Mouse (Mus musculus) stomach, embryonic 15.5 days (tissue): ENCODE data around the gene Abcb10. TPM values are rescaled to one million over a fixed set of nuclear protein-coding genes. Genes with fewer than 3 reads are reported as not detected.

ENCODE experiments used
- ATAC-seq: fragments of 200-750 bp; cut with Nextera tagmentation; 2 replicates; pipeline ENCODE4 v1.8.0; 2017; ENCODE audit warnings: low read depth, moderate number of reproducible peaks, moderate TSS enrichment; ENCODE audit not compliant: insufficient read depth, low FRiP score
- H3K27ac ChIP-seq: fragments of 300-500 bp; sonication (generic); 2 replicates; pipeline ENCODE4 v1.5.1; 2015; ENCODE audit warnings: mild to moderate bottlenecking, inconsistent platforms
- H3K27me3 ChIP-seq: fragments of 300-500 bp; sonication (generic); replicated peaks from 2 replicates; pipeline ENCODE4 v1.6.1; 2015; ENCODE audit warnings: inconsistent platforms
- H3K36me3 ChIP-seq: fragments of 300-500 bp; sonication (generic); 2 replicates; pipeline ENCODE4 v1.6.1; 2015; ENCODE audit warnings: inconsistent platforms
- H3K4me1 ChIP-seq: fragments of 300-500 bp; sonication (generic); 2 replicates; pipeline ENCODE4 v1.6.1; 2015; ENCODE audit warnings: inconsistent platforms
- H3K4me2 ChIP-seq: fragments of 300-500 bp; sonication (generic); 2 replicates; pipeline ENCODE4 v1.6.1; 2015; ENCODE audit warnings: mild to moderate bottlenecking, inconsistent platforms
- H3K4me3 ChIP-seq: fragments of 300-500 bp; sonication (generic); replicated peaks from 2 replicates; pipeline ENCODE4 v1.5.1; 2015; ENCODE audit warnings: inconsistent platforms
- H3K9ac ChIP-seq: fragments of 300-500 bp; sonication (generic); 2 replicates; pipeline ENCODE4 v1.6.1; 2015; ENCODE audit warnings: inconsistent platforms
- H3K9me3 ChIP-seq: fragments of 300-500 bp; sonication (generic); 2 replicates; pipeline ENCODE4 v1.6.1; 2016; ENCODE audit warnings: inconsistent platforms
- WGBS: fragments of 180-500 bp; shearing (Covaris S2); methylation state at CpG from one replicate; pipeline ENCODE4 v1.1.7; 2015; 5-methylcytosine and 5-hydroxymethylcytosine counted together
- microRNA counts: library from miRNA; unstranded; fragments of <30 nt; microRNA quantifications from one replicate; lab custom pipeline; 2016
- microRNA-seq: library from miRNA; unstranded; fragments of <30 nt; microRNA quantifications from one replicate; pipeline ENCODE4, GENCODE M21; 2016
- polyA plus RNA-seq: library from polyadenylated mRNA; unstranded; fragments of >200 nt; fragmentation: Nextera tagmentation; extraction: Ambion mirVana; gene quantifications from 2 replicates; pipeline ENCODE4 v1.2.1, GENCODE M21; 2015

The Abcb10 gene
- polyA plus RNA-seq, 1 experiment from 2014 or later, result 30.6 TPM

DNA sequence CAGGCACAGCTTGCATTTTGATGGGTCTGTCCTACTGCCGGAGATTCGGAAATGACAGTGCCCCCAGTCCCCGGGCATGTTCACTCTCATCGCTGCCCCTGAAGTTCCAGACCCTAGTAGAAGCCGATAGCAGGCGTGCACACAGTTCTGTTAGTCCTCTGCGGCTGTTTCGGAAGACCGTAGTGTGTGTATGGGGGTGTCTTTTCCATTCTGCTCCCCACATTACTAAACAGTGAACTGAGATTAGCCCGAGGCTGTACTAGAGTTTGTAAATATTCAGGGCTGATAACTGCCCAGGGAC, 33.3 kb downstream of the Abcb10 start:
- H3K9me3 ChIP-seq, result no peaks in the 10 kb centered on the region
- peak overlapping the region; percentile 100 for H3K4me3 ChIP-seq
- H3K27me3 ChIP-seq, result no peaks in the 10 kb centered on the region
- 1% methylated on average over 10 of the region's 10 CpGs for WGBS
- no peak for ATAC-seq
- peaks cover 5% of the 10 kb centered on the region; the same call in 1 of the 2 replicates for H3K4me1 ChIP-seq
- H3K9ac ChIP-seq, result peak overlapping the region; percentile 92
- H3K4me2 ChIP-seq, result peak overlapping the region; percentile 83
- H3K36me3 ChIP-seq, result peaks cover 15% of the 10 kb centered on the region; the same call in 1 of the 2 replicates
- H3K27ac ChIP-seq, result peak overlapping the region; percentile 93

DNA sequence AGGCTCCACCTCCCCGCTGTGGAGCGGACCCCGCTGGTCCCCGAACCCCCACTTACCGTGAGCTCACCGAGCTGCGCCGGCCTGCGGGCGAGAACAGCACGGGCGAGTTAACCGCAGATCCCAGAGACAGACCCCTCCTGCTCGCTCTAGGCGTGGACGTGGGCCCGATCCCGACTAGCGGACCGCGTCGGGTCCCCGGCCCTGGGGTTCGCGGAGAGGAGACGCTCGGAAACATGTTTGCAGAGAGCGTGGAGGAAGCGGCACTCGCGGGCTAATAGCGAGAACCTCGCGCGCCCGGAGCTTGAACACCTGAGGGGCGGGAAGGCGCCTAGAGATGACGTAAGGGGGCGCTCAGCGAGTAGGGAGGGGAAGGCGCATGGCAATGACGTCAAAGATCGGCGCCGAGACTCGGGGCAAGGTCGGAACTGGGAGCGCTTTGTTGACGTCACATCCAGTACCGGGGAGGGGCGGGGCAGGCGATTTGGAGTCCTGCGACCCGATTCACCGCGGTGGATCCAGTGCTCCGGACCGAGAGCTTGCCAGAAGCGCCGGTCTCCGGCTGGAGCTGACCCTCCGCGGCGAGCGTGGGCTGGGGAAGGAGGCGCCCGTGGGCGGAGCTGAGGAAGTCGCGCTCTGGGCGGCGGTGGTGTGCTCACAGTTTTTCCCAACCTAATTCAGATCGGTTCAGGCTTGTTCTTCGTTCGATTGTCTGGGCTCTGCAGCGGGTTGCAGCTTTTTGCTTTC, 33.8 kb downstream of the Abcb10 start, which contains the start of gene Nup133:
TSS of gene Nup133 (minus strand) at position 324 of the 744 bp plus-strand sequence.
- under 1% methylated on average over 77 of the region's 77 CpGs for WGBS
- Histone ChIP-seq H3K4me3 (peak within 1 kb of the TSS; percentile 100), H3K27ac (peak within 1 kb of the TSS; percentile 93), H3K36me3 (peaks cover 10% of the 10 kb centered on the region), H3K27me3 (no peaks in the 10 kb centered on the region), H3K9ac (peak within 1 kb of the TSS; percentile 92), H3K9me3 (no peaks in the 10 kb centered on the region), H3K4me2 (peak within 1 kb of the TSS; percentile 83), H3K4me1 (peaks cover 5% of the 10 kb centered on the region; the same call in 1 of the 2 replicates)
- peak; percentile 77 for ATAC-seq

DNA sequence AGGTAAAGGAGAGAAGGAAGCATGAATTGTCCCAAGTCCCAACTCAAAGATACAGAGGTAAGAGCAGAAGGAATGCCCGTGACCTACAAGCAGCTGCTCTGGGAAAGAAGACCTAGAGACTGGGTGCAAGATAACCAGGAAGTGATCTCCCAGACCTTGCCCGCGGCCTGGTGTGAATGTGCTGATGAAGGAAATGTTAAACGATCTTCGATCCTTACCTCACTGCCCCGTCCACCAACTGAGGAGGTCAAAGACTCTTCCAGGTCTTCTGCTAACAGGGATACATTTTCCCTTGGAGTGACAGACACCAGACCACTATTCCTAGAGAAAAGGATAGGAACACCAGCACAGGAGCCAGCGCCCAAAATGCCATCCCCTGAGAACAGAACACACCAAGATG, 53.9 kb downstream of the Abcb10 start:
- no peaks in the 10 kb centered on the region for H3K27me3 ChIP-seq
- ATAC-seq, result no peak
- no peak overlapping the region for H3K9ac ChIP-seq
- H3K36me3 ChIP-seq, result peaks cover 56% of the 10 kb centered on the region
- no peaks in the 10 kb centered on the region for H3K4me1 ChIP-seq
- no peak overlapping the region for H3K4me2 ChIP-seq
- H3K4me3 ChIP-seq, result no peak overlapping the region
- no peaks in the 10 kb centered on the region for H3K9me3 ChIP-seq
- 90% methylated on average over 7 of the region's 7 CpGs for WGBS
- H3K27ac ChIP-seq, result no peak overlapping the region

DNA sequence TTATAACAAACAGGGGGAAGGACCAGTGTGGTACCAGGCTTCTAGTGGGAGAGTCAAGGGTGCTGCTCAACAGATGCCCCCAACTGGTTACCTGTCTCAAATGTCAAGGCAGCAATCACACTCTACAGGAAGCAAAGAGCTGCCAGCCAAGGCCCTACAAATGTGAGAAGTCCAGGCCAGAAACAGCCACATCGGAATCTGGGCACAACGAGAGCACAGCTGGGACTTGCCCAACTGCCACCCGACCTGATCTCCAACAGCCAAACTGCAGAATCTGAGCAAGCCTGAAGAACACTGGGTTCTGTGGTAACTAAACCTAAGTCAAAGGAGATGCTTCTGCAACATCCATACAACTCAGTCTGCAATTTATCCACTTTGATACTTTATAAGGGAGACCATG, 57.3 kb downstream of the Abcb10 start:
- H3K4me1 ChIP-seq, result no peaks in the 10 kb centered on the region
- no peaks in the 10 kb centered on the region for H3K27me3 ChIP-seq
- H3K9ac ChIP-seq, result no peak overlapping the region
- H3K4me3 ChIP-seq, result no peak overlapping the region
- H3K4me2 ChIP-seq, result no peak overlapping the region
- WGBS, result 91% methylated on average over 3 of the region's 3 CpGs
- ATAC-seq, result no peak
- H3K9me3 ChIP-seq, result no peaks in the 10 kb centered on the region
- H3K27ac ChIP-seq, result no peak overlapping the region
- H3K36me3 ChIP-seq, result peaks cover 61% of the 10 kb centered on the region

DNA sequence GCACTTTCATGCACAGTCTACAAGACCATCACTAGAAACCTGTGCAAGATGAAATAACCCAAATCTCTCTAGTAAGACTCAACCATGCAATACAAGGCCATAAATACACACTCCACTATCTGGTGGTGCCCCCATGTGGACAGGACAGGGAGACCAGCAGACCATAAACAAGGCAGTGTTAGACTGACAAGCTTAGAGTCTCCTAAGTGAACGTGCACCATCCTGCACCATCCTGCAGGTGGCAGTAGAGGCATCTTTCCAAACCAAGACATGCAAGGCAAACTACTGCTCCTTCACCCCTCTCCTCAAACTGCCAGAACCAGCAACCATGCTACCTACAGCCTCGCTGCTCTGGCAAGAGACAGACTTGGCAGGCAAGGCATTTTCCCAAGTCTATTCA, 58.2 kb downstream of the Abcb10 start:
- WGBS, result 20% methylated on average over 2 of the region's 2 CpGs
- H3K9ac ChIP-seq, result no peak overlapping the region
- no peaks in the 10 kb centered on the region for H3K4me1 ChIP-seq
- no peak overlapping the region for H3K4me3 ChIP-seq
- H3K27me3 ChIP-seq, result no peaks in the 10 kb centered on the region
- peaks cover 60% of the 10 kb centered on the region for H3K36me3 ChIP-seq
- H3K27ac ChIP-seq, result no peak overlapping the region
- no peaks in the 10 kb centered on the region for H3K9me3 ChIP-seq
- ATAC-seq, result no peak; the same call in 1 of the 2 replicates
- no peak overlapping the region for H3K4me2 ChIP-seq

DNA sequence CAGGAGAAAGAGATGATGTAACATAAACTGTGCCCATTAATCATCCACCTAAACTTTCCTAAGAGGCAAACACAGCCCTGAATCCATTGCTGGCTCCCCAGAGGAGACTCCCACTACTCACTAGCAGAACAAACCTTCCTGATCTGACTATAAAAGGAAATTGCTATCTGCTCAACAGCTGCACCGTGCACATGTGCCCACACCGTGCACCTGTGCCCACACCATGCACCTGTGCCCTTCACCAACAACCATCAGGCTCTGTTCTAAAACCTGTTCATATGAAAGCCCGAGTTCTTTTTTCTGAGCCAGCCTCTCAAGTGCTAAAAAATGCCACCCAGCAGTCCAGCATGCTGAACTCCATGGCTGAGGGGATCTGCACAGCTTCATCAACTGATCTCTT, 68.3 kb downstream of the Abcb10 start:
- Histone ChIP-seq H3K27ac (no peak overlapping the region), H3K4me3 (no peak overlapping the region), H3K9me3 (no peaks in the 10 kb centered on the region), H3K9ac (no peak overlapping the region), H3K4me2 (no peak overlapping the region), H3K4me1 (no peaks in the 10 kb centered on the region), H3K27me3 (no peaks in the 10 kb centered on the region), H3K36me3 (peaks cover 59% of the 10 kb centered on the region)
- WGBS, result 92% methylated on average over 3 of the region's 3 CpGs
- no peak for ATAC-seq

DNA sequence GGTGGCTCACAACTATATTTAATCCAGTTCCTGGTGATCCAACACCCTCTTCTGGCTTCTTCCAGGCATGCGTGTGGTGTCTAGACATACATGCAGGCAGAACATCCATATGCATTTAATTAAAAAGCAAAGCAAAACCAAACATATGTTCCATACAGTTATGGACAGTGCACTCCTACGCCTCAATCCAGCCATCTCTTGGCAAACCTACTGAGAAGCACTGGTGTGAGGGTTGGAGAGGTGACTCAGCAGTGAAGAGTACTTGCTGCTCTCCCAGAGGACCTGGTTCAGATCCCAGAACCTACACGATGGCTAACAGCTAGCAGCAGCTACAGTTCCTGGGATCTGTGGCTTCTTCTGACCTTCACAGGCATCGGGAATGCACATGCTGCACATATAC, 70.7 kb downstream of the Abcb10 start:
- H3K27ac ChIP-seq, result no peak overlapping the region
- ATAC-seq, result no peak
- H3K36me3 ChIP-seq, result peaks cover 53% of the 10 kb centered on the region
- no peaks in the 10 kb centered on the region for H3K4me1 ChIP-seq
- no peak overlapping the region for H3K4me3 ChIP-seq
- no peaks in the 10 kb centered on the region for H3K27me3 ChIP-seq
- no peak overlapping the region for H3K9ac ChIP-seq
- no peaks in the 10 kb centered on the region for H3K9me3 ChIP-seq
- 87% methylated on average over 4 of the region's 4 CpGs for WGBS
- no peak overlapping the region for H3K4me2 ChIP-seq

DNA sequence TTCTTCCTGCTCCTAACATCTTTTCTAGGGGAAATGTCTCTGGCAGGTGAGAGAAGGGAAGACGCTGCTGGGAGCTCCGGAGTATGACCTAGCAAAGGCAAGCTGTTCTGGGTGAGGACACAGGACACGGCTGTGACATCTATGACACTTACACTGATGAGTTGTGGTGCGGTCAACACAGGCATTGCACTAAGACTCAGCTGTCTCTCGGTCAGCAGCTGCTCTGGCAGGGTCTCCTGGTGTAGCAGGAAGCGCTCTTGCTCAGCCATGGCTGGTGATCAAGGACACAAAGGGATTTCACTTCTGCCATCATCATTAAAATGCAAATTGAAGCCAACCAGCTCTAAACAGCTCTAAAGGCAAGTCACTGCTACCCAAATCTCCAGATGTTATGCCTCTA, 75.3 kb downstream of the Abcb10 start:
- no peak for ATAC-seq
- Histone ChIP-seq H3K9ac (no peak overlapping the region), H3K4me2 (no peak overlapping the region), H3K36me3 (peaks cover 54% of the 10 kb centered on the region), H3K4me1 (no peaks in the 10 kb centered on the region), H3K9me3 (no peaks in the 10 kb centered on the region), H3K27me3 (no peaks in the 10 kb centered on the region), H3K27ac (no peak overlapping the region), H3K4me3 (no peak overlapping the region)
- WGBS, result 90% methylated on average over 6 of the region's 6 CpGs

DNA sequence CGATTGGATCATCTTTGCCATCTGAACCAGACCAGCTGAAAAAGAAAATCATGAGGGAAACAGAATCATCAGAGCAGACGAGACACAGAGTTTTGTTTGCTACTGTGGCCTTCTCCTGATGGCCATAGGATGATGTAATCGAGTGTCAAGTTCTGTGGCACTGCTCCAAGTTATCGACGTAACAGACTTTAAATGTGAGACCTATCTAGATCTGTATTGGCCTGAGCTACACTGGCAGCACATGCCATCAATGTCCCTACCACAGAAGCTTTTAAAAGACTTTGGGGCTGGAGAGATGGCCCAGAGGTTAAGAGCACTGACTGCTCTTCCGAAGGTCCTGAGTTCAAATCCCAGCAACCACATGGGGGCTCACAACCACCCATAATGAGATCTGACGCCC, 80.3 kb downstream of the Abcb10 start:
- Histone ChIP-seq H3K27ac (no peak overlapping the region), H3K4me3 (no peak overlapping the region), H3K27me3 (no peaks in the 10 kb centered on the region), H3K9ac (no peak overlapping the region), H3K4me2 (no peak overlapping the region), H3K9me3 (no peaks in the 10 kb centered on the region), H3K4me1 (no peaks in the 10 kb centered on the region), H3K36me3 (peaks cover 41% of the 10 kb centered on the region)
- no peak for ATAC-seq
- 84% methylated on average over 7 of the region's 7 CpGs for WGBS

MicroRNA genes within 50 kb of the gene (microRNA counts, 519-probe panel; counts per million panel counts)
- 2,549 counts per million, percentile 58 among the panel's probes with 10 or more counts for microRNA mmu-miR-1967 (lab: Ali Mortazavi, UCI)

Small RNA genes within 50 kb of the gene (microRNA-seq; reads per million reads assigned to microRNA genes)
- not detected for gene Mir1967

Other genes starting within 250 kb of the Abcb10 start
- 46.7 and 49.1 TPM in 2 replicates for gene Rab4a, start 177.1 kb downstream of the Abcb10 start, polyA plus RNA-seq
- gene Ccsap, start 122.9 kb downstream of the Abcb10 start, polyA plus RNA-seq, result 3.4 and 3.9 TPM in 2 replicates
- gene Acta1, start 88.4 kb downstream of the Abcb10 start, polyA plus RNA-seq, result 18.7 and 47.9 TPM in 2 replicates
- gene Nup133, start 33.9 kb downstream of the Abcb10 start, polyA plus RNA-seq, result 23.3 and 32.8 TPM in 2 replicates
- gene Taf5l, start 38.3 kb upstream of the Abcb10 start, polyA plus RNA-seq, result 40.6 and 41.0 TPM in 2 replicates
- gene Urb2, start 38.4 kb upstream of the Abcb10 start, polyA plus RNA-seq, result 3.6 and 4.5 TPM in 2 replicates
- 74.9 and 80.5 TPM in 2 replicates for gene Galnt2, start 248.3 kb upstream of the Abcb10 start, polyA plus RNA-seq